Mouse (Mus musculus): ENCODE measurements at regions not wholly inside any gene's neighbourhood (a gene's known extent, or its start where the extent isn't known, plus 50 kb on each side); places are given as distances from the start of the nearest gene placed in this dataset.

DNA sequence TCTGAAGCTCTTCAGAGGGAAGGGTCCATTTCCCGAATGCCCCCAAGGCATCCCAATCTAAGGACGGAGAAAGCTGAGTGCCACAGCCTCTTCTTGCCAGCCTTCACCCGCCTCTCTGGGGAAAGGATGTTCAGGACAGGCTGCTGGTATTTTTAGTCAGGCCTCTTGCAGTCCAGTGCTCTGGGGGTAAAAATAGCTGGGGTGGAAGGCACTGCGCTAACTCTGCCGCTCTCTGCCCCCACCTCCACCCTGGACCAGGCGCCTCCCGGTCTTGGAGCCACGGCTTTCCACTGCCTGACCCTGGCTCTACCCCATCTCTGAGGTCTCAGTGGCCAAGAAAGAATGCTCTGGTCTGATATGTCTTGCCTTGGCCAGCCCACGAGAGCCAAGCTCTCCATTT, 128.9 kb downstream of the Vegfa start:
- no peak overlapping the region for H3K9ac ChIP-seq (replicated peaks; ENCODE audit: low read depth, low read length)
- H3K9me3 ChIP-seq (ENCODE audit: control insufficient read depth, low read length): no peaks in the 10 kb centered on the region
- H3K36me3 ChIP-seq (ENCODE audit: control insufficient read depth, insufficient read depth): no peaks in the 10 kb centered on the region
- H3K27me3 ChIP-seq (replicated peaks; ENCODE audit: control insufficient read depth, insufficient read depth, low read length): no peaks in the 10 kb centered on the region
- 89% methylated on average over 9 of the region's 9 CpGs for WGBS
- no peak overlapping the region for H3K4me3 ChIP-seq (replicated peaks; ENCODE audit: low read length)
- no peaks in the 10 kb centered on the region for H3K4me1 ChIP-seq (replicated peaks; ENCODE audit: control insufficient read depth, insufficient read depth, low read length)
- ATAC-seq: no peak
- H3K4me2 ChIP-seq (ENCODE audit: low read length): no peak overlapping the region
- H3K27ac ChIP-seq (ENCODE audit: low read length): no peak overlapping the region

DNA sequence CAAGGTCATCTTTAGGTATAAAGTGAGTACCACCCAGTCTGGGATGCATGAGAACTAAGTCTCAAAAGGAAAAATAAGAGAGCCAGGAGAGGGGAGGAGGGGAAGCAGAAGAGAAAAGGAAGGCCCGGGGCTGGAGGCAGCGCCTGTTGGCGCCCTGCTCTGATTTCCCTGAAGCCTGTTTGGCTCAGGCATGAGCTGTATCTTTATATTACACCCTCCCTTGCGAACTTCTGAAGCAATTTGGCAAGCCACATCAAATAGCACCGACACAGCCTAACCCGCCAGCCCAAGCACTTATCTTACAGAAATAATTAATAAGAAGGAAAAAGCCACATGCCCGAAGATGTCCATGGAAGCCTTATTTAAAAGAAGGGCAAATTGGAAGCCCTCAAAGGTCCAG, 129.5 kb downstream of the Vegfa start:
- Histone ChIP-seq H3K4me1 (replicated peaks; ENCODE audit: control insufficient read depth, insufficient read depth, low read length) (no peaks in the 10 kb centered on the region), H3K27ac (ENCODE audit: low read length) (no peak overlapping the region), H3K36me3 (ENCODE audit: control insufficient read depth, insufficient read depth) (no peaks in the 10 kb centered on the region), H3K4me3 (replicated peaks; ENCODE audit: low read length) (no peak overlapping the region), H3K27me3 (replicated peaks; ENCODE audit: control insufficient read depth, insufficient read depth, low read length) (no peaks in the 10 kb centered on the region), H3K9ac (replicated peaks; ENCODE audit: low read depth, low read length) (no peak overlapping the region), H3K4me2 (ENCODE audit: low read length) (no peak overlapping the region), H3K9me3 (ENCODE audit: control insufficient read depth, low read length) (no peaks in the 10 kb centered on the region)
- no peak for ATAC-seq
- WGBS: 86% methylated on average over 7 of the region's 7 CpGs

DNA sequence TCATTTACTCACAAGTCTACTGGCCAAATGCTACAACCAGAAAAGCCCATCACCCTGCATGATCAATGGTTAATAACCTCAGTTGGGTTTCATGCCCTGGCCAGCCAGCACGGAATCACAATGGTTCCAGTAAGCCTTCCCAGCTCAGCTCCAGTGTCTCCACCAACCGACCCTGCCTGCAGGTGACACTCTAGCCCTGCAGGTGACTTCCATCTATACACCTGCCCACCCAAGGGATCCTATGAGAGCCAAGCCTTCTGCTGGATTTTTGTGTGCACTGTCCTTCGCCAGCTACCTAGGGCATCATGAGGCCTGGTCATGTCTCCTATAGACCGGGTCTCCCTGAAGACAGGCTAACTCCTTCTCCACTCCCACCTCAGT, 135.3 kb downstream of the Vegfa start:
- ATAC-seq: 0 out of 2 replicates have a peak, but pooled peaks have one; percentile 4
- no peak overlapping the region for H3K9ac ChIP-seq (replicated peaks; ENCODE audit: low read depth, low read length)
- no peak overlapping the region for H3K4me3 ChIP-seq (replicated peaks; ENCODE audit: low read length)
- 41% methylated on average over 4 of the region's 4 CpGs for WGBS
- no peak overlapping the region for H3K4me2 ChIP-seq (ENCODE audit: low read length)
- no peaks in the 10 kb centered on the region for H3K27me3 ChIP-seq (replicated peaks; ENCODE audit: control insufficient read depth, insufficient read depth, low read length)
- no peaks in the 10 kb centered on the region for H3K9me3 ChIP-seq (ENCODE audit: control insufficient read depth, low read length)
- peaks cover 11% of the 10 kb centered on the region; the same call in 1 of the 2 replicates for H3K4me1 ChIP-seq (replicated peaks; ENCODE audit: control insufficient read depth, insufficient read depth, low read length)
- H3K27ac ChIP-seq (ENCODE audit: low read length): no peak overlapping the region
- no peaks in the 10 kb centered on the region for H3K36me3 ChIP-seq (ENCODE audit: control insufficient read depth, insufficient read depth)

- no peak overlapping the region for H3K27ac ChIP-seq (ENCODE audit: low read length)
- H3K4me3 ChIP-seq (replicated peaks; ENCODE audit: low read length): no peak overlapping the region
- WGBS: 23% methylated on average over 12 of the region's 12 CpGs
- no peaks in the 10 kb centered on the region for H3K27me3 ChIP-seq (replicated peaks; ENCODE audit: control insufficient read depth, insufficient read depth, low read length)
- no peaks in the 10 kb centered on the region for H3K36me3 ChIP-seq (ENCODE audit: control insufficient read depth, insufficient read depth)
- peak; percentile 65 for ATAC-seq
- no peak overlapping the region for H3K4me2 ChIP-seq (ENCODE audit: low read length)
- H3K4me1 ChIP-seq (replicated peaks; ENCODE audit: control insufficient read depth, insufficient read depth, low read length): peaks cover 11% of the 10 kb centered on the region; the same call in 1 of the 2 replicates
- H3K9ac ChIP-seq (replicated peaks; ENCODE audit: low read depth, low read length): no peak overlapping the region
- H3K9me3 ChIP-seq (ENCODE audit: control insufficient read depth, low read length): no peaks in the 10 kb centered on the region
These were observed 135.8 kb downstream of the Vegfa start for GRCm38 (mm10) chr17:45896142-45896921.

GRCm38 (mm10) chr17:45894166-45894565, 138.0 kb downstream of the Vegfa start:
- no peak overlapping the region for H3K9ac ChIP-seq (replicated peaks; ENCODE audit: low read depth, low read length)
- H3K27me3 ChIP-seq (replicated peaks; ENCODE audit: control insufficient read depth, insufficient read depth, low read length): no peaks in the 10 kb centered on the region
- H3K4me1 ChIP-seq (replicated peaks; ENCODE audit: control insufficient read depth, insufficient read depth, low read length): peaks cover 11% of the 10 kb centered on the region; the same call in 1 of the 2 replicates
- 93% methylated on average over 5 of the region's 5 CpGs for WGBS
- H3K4me2 ChIP-seq (ENCODE audit: low read length): no peak overlapping the region
- H3K36me3 ChIP-seq (ENCODE audit: control insufficient read depth, insufficient read depth): no peaks in the 10 kb centered on the region
- no peak for ATAC-seq
- no peak overlapping the region for H3K4me3 ChIP-seq (replicated peaks; ENCODE audit: low read length)
- H3K9me3 ChIP-seq (ENCODE audit: control insufficient read depth, low read length): no peaks in the 10 kb centered on the region
- no peak overlapping the region for H3K27ac ChIP-seq (ENCODE audit: low read length)

- Histone ChIP-seq H3K27ac (ENCODE audit: low read length) (no peak overlapping the region), H3K9me3 (ENCODE audit: control insufficient read depth, low read length) (no peaks in the 10 kb centered on the region), H3K4me3 (replicated peaks; ENCODE audit: low read length) (no peak overlapping the region), H3K36me3 (ENCODE audit: control insufficient read depth, insufficient read depth) (no peaks in the 10 kb centered on the region), H3K4me2 (ENCODE audit: low read length) (no peak overlapping the region), H3K27me3 (replicated peaks; ENCODE audit: control insufficient read depth, insufficient read depth, low read length) (no peaks in the 10 kb centered on the region), H3K4me1 (replicated peaks; ENCODE audit: control insufficient read depth, insufficient read depth, low read length) (peaks cover 11% of the 10 kb centered on the region; the same call in 1 of the 2 replicates), H3K9ac (replicated peaks; ENCODE audit: low read depth, low read length) (no peak overlapping the region)
- no peak for ATAC-seq
- 75% methylated on average over 6 of the region's 6 CpGs for WGBS
These were observed 138.5 kb downstream of the Vegfa start for GRCm38 (mm10) chr17:45893698-45894097.

- no peak overlapping the region for H3K4me3 ChIP-seq (replicated peaks; ENCODE audit: low read length)
These were observed 139.1 kb downstream of the Vegfa start for GRCm38 (mm10) chr17:45893094-45893493.

DNA sequence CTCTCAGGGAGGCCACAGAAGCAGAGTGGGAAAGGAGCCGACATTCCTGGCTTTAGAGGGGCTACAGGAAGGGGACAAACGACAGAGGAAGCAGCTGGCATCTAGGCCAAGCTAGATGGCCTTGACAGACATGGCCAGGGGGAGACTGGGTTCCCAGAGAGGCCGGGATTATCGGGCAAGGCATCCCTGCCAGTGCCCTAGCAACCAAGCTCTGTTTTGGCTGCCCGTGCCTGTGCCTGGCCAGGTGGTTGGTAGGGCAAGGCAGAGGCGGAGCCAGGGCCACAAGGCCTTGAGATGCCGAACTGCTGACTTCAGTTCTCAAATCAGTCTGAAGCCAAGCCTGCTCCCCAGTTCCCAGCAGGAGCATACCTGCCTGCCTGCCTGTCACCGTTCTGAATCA, 142.7 kb downstream of the Vegfa start:
- no peaks in the 10 kb centered on the region for H3K27me3 ChIP-seq (replicated peaks; ENCODE audit: control insufficient read depth, insufficient read depth, low read length)
- WGBS: 72% methylated on average over 8 of the region's 8 CpGs
- H3K27ac ChIP-seq (ENCODE audit: low read length): no peak overlapping the region
- H3K36me3 ChIP-seq (ENCODE audit: control insufficient read depth, insufficient read depth): no peaks in the 10 kb centered on the region
- H3K4me3 ChIP-seq (replicated peaks; ENCODE audit: low read length): no peak overlapping the region
- no peak for ATAC-seq
- no peaks in the 10 kb centered on the region for H3K4me1 ChIP-seq (replicated peaks; ENCODE audit: control insufficient read depth, insufficient read depth, low read length)
- no peak overlapping the region for H3K9ac ChIP-seq (replicated peaks; ENCODE audit: low read depth, low read length)
- H3K4me2 ChIP-seq (ENCODE audit: low read length): no peak overlapping the region
- no peaks in the 10 kb centered on the region for H3K9me3 ChIP-seq (ENCODE audit: control insufficient read depth, low read length)

More at GRCm38 (mm10) chr17:45893094-45893493, 139.1 kb downstream of the Vegfa start:
- Histone ChIP-seq H3K4me1 (replicated peaks; ENCODE audit: control insufficient read depth, insufficient read depth, low read length) (peaks cover 11% of the 10 kb centered on the region; the same call in 1 of the 2 replicates), H3K9ac (replicated peaks; ENCODE audit: low read depth, low read length) (no peak overlapping the region), H3K36me3 (ENCODE audit: control insufficient read depth, insufficient read depth) (no peaks in the 10 kb centered on the region), H3K4me2 (ENCODE audit: low read length) (no peak overlapping the region), H3K9me3 (ENCODE audit: control insufficient read depth, low read length) (no peaks in the 10 kb centered on the region), H3K27me3 (replicated peaks; ENCODE audit: control insufficient read depth, insufficient read depth, low read length) (no peaks in the 10 kb centered on the region), H3K27ac (ENCODE audit: low read length) (no peak overlapping the region)
- ATAC-seq: no peak
- 73% methylated on average over 7 of the region's 7 CpGs for WGBS

DNA sequence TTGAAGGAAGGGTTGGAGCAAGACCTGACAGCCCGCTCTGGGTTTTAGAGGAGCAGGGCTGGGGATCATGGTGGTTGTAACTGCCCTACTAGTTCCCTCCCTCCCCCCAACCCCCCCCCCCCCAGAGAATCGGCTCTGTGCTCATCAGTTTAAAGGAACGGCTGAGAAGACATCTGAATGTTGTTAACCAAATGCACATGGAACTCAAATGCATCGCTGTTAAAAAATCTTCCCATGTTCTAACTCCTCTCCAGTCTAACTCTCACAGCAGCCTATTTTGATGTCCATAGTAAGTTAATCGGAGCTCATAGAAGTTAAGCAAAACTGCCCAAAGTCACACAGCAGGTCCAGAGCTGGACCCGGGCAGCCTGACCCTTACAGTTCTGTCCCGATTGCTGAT, 143.1 kb downstream of the Vegfa start:
- H3K4me1 ChIP-seq (replicated peaks; ENCODE audit: control insufficient read depth, insufficient read depth, low read length): no peaks in the 10 kb centered on the region
- no peak for ATAC-seq
- no peaks in the 10 kb centered on the region for H3K9me3 ChIP-seq (ENCODE audit: control insufficient read depth, low read length)
- no peaks in the 10 kb centered on the region for H3K27me3 ChIP-seq (replicated peaks; ENCODE audit: control insufficient read depth, insufficient read depth, low read length)
- H3K36me3 ChIP-seq (ENCODE audit: control insufficient read depth, insufficient read depth): no peaks in the 10 kb centered on the region
- H3K4me2 ChIP-seq (ENCODE audit: low read length): no peak overlapping the region
- WGBS: 71% methylated on average over 7 of the region's 7 CpGs
- H3K9ac ChIP-seq (replicated peaks; ENCODE audit: low read depth, low read length): no peak overlapping the region
- H3K4me3 ChIP-seq (replicated peaks; ENCODE audit: low read length): no peak overlapping the region
- no peak overlapping the region for H3K27ac ChIP-seq (ENCODE audit: low read length)
